Mouse (Mus musculus) stomach, embryonic 16.5 days (tissue): ENCODE data around the gene Zswim2. TPM values are rescaled to one million over a fixed set of nuclear protein-coding genes. Genes with fewer than 3 reads are reported as not detected.
"Not testable (repeated sequence)": the region's sequence is repeated elsewhere in the genome, so short reads cannot be mapped to it uniquely, and the experiment has no call there.

Experiments
- ATAC-seq: fragments of 200-750 bp; cut with Nextera tagmentation; 2 replicates; pipeline ENCODE4 v1.8.0; 2017; ENCODE audit warnings: moderate number of reproducible peaks, moderate TSS enrichment; ENCODE audit not compliant: insufficient read depth, low FRiP score
- H3K27ac ChIP-seq: fragments of 300-500 bp; sonication (generic); 2 replicates; pipeline ENCODE4 v1.5.1; 2014; ENCODE audit warnings: low read length
- H3K27me3 ChIP-seq: fragments of 300-500 bp; sonication (generic); 2 replicates; pipeline ENCODE4 v1.6.1; 2014; ENCODE audit warnings: low read length, control low read depth, mixed read lengths; ENCODE audit not compliant: control insufficient read depth, insufficient read depth
- H3K36me3 ChIP-seq: fragments of 300-500 bp; sonication (generic); 2 replicates; pipeline ENCODE4 v1.6.1; 2014; ENCODE audit warnings: low read length; ENCODE audit not compliant: control insufficient read depth, insufficient read depth
- H3K4me1 ChIP-seq: fragments of 300-500 bp; sonication (generic); 2 replicates; pipeline ENCODE4 v1.6.1; 2014; ENCODE audit warnings: low read length, control low read depth, mixed read lengths; ENCODE audit not compliant: control insufficient read depth, insufficient read depth
- H3K4me2 ChIP-seq: fragments of 300-500 bp; sonication (generic); 2 replicates; pipeline ENCODE4 v1.6.1; 2014; ENCODE audit warnings: low read depth, low read length, mixed read lengths
- H3K4me3 ChIP-seq: fragments of 300-500 bp; sonication (generic); replicated peaks from 2 replicates; pipeline ENCODE4 v1.5.1; 2014; ENCODE audit warnings: mild to moderate bottlenecking, low read length
- H3K9ac ChIP-seq: fragments of 300-500 bp; sonication (generic); 2 replicates; pipeline ENCODE4 v1.6.1; 2014; ENCODE audit warnings: low read length
- H3K9me3 ChIP-seq: fragments of 300-500 bp; sonication (generic); replicated peaks from 2 replicates; pipeline ENCODE4 v1.6.1; 2016; ENCODE audit warnings: low read length, control low read depth; ENCODE audit not compliant: control insufficient read depth
- WGBS: fragments of 180-500 bp; shearing (Covaris S2); extraction: QIAGEN DNeasy Blood & Tissue Kit; methylation state at CpG from one replicate; pipeline ENCODE4 v1.1.7; 2014; 5-methylcytosine and 5-hydroxymethylcytosine counted together
- polyA plus RNA-seq: library from polyadenylated mRNA; unstranded; fragments of >200 nt; fragmentation: Nextera tagmentation; extraction: Ambion mirVana; gene quantifications from 2 replicates; pipeline ENCODE4 v1.2.1, GENCODE M21; 2015

Zswim2 gene
- polyA plus RNA-seq: not detected in 2 replicates

DNA sequence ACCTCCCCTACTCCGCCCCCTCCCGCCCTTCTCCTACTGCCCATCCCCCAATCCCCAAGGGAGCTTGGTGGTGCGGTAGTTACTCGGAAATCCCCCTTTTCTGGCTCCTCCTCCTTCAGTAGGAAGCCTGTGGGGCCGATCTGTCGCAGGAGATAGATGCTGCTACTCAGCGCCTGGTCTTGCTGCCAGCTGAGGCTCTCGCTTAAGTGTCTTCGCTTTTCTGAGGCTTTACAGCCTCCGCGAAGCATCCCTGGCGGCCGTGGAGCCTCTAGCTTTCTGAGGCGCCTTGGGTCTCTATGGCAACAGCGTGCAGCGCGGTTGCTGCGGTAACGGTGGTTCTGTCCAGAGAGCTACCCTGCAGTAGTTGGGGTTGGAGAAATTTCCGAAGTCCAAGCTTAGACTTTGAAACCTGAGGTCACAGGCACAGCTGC is at the start of gene Zswim2:
TSS of gene Zswim2 (minus strand) at position 298 of the 431 bp plus-strand sequence.
- Histone ChIP-seq H3K36me3 (no peaks in the 10 kb centered on the region), H3K9me3 (no peaks in the 10 kb centered on the region), H3K4me1 (no peaks in the 10 kb centered on the region), H3K4me2 (peak within 1 kb of the TSS; percentile 40), H3K9ac (no peak within 1 kb of the TSS), H3K27me3 (no peaks in the 10 kb centered on the region), H3K27ac (no peak within 1 kb of the TSS), H3K4me3 (peak within 1 kb of the TSS; percentile 25)
- peak; percentile 64 for ATAC-seq
- WGBS: 2% methylated on average over 20 of the region's 20 CpGs

GRCm38 (mm10) chr2:83990253-83990652 is 49.2 kb upstream of the Zswim2 start, which contains the start of gene Gm13691:
Gm13691 (plus strand) TSS chr2:83990553.
- no CpG with 5 or more reads among the region's 6 CpGs for WGBS

DNA sequence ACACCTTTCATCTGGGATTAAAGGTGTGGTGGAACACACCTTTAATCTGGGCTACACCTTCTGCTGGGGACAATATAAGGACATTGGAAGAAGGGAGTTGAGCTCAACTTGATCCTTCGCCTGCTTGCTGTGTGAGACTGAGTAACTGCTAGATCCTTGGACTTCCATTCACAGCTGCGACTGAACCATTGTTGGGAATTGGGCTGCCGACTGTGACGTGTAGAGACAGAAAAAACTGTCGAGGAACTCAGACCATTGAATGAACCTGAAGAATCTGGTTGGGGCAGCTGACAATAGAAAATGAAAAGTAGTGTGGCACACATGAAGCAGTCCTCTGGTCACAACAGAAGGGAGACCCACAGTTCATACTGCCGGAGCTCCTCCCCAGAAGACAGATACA is 43.4 kb upstream of the Zswim2 start, which contains the start of gene Gm13697:
TSS of gene Gm13697 (plus strand) at position 301 of the 400 bp plus-strand sequence.
- H3K36me3 ChIP-seq, H3K27me3 ChIP-seq, H3K4me1 ChIP-seq, H3K9me3 ChIP-seq, H3K4me2 ChIP-seq, H3K27ac ChIP-seq, H3K9ac ChIP-seq, H3K4me3 ChIP-seq, ATAC-seq: not testable (repeated sequence)
- WGBS: no CpG with 5 or more reads among the region's 6 CpGs

More at GRCm38 (mm10) chr2:83990253-83990652, 49.2 kb upstream of the Zswim2 start, which contains the start of gene Gm13691:
- not testable (repeated sequence) for H3K4me1 ChIP-seq, H3K27ac ChIP-seq, H3K9me3 ChIP-seq, H3K4me2 ChIP-seq, H3K9ac ChIP-seq, ATAC-seq, H3K36me3 ChIP-seq, H3K4me3 ChIP-seq, H3K27me3 ChIP-seq

- H3K27ac ChIP-seq, ATAC-seq, H3K4me1 ChIP-seq, H3K27me3 ChIP-seq, H3K9ac ChIP-seq, H3K4me3 ChIP-seq, H3K9me3 ChIP-seq, H3K36me3 ChIP-seq, H3K4me2 ChIP-seq: not testable (repeated sequence)
- WGBS: no CpG with 5 or more reads among the region's 6 CpGs
These were observed 37.6 kb upstream of the Zswim2 start, which contains the start of gene Gm13694 for GRCm38 (mm10) chr2:83978633-83979032. Gm13694 (plus strand) TSS chr2:83978933.

DNA sequence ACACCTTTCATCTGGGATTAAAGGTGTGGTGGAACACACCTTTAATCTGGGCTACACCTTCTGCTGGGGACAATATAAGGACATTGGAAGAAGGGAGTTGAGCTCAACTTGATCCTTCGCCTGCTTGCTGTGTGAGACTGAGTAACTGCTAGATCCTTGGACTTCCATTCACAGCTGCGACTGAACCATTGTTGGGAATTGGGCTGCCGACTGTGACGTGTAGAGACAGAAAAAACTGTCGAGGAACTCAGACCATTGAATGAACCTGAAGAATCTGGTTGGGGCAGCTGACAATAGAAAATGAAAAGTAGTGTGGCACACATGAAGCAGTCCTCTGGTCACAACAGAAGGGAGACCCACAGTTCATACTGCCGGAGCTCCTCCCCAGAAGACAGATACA is 31.8 kb upstream of the Zswim2 start, which contains the start of gene Gm13696:
TSS of gene Gm13696 (plus strand) at position 301 of the 400 bp plus-strand sequence.
- H3K4me3 ChIP-seq, H3K27ac ChIP-seq, H3K9ac ChIP-seq, H3K4me1 ChIP-seq, H3K27me3 ChIP-seq, ATAC-seq, H3K9me3 ChIP-seq, H3K4me2 ChIP-seq, H3K36me3 ChIP-seq: not testable (repeated sequence)
- WGBS: no CpG with 5 or more reads among the region's 6 CpGs

GRCm38 (mm10) chr2:83967013-83967412 is 26.0 kb upstream of the Zswim2 start, which contains the start of gene Gm13695:
Gm13695 (plus strand) TSS chr2:83967313.
- H3K36me3 ChIP-seq, ATAC-seq: not testable (repeated sequence)
- no CpG with 5 or more reads among the region's 6 CpGs for WGBS

GRCm38 (mm10) chr2:83961203-83961602 is 20.2 kb upstream of the Zswim2 start, which contains the start of gene Gm13693:
Gm13693 (plus strand) TSS chr2:83961503.
- H3K4me2 ChIP-seq, H3K4me1 ChIP-seq, H3K4me3 ChIP-seq, ATAC-seq, H3K9me3 ChIP-seq, H3K9ac ChIP-seq, H3K36me3 ChIP-seq, H3K27me3 ChIP-seq, H3K27ac ChIP-seq: not testable (repeated sequence)
- WGBS: no CpG with 5 or more reads among the region's 6 CpGs

More at GRCm38 (mm10) chr2:83967013-83967412, 26.0 kb upstream of the Zswim2 start, which contains the start of gene Gm13695:
- not testable (repeated sequence) for H3K9ac ChIP-seq, H3K4me2 ChIP-seq, H3K9me3 ChIP-seq, H3K4me3 ChIP-seq, H3K4me1 ChIP-seq, H3K27ac ChIP-seq, H3K27me3 ChIP-seq

- not testable (repeated sequence) for H3K27ac ChIP-seq, H3K36me3 ChIP-seq, H3K9me3 ChIP-seq, H3K4me2 ChIP-seq, H3K27me3 ChIP-seq, H3K4me3 ChIP-seq, ATAC-seq, H3K9ac ChIP-seq, H3K4me1 ChIP-seq
- WGBS: no CpG with 5 or more reads among the region's 6 CpGs
These were observed 14.4 kb upstream of the Zswim2 start, which contains the start of gene Gm13698 for GRCm38 (mm10) chr2:83955393-83955792. Gm13698 (plus strand) TSS chr2:83955693.

GRCm38 (mm10) chr2:83941792-83942191 is 764 bp upstream of the Zswim2 start:
- Histone ChIP-seq H3K27ac (no peak overlapping the region), H3K4me3 (no peak overlapping the region), H3K36me3 (no peaks in the 10 kb centered on the region), H3K9me3 (no peaks in the 10 kb centered on the region), H3K27me3 (no peaks in the 10 kb centered on the region), H3K4me2 (no peak overlapping the region), H3K9ac (no peak overlapping the region), H3K4me1 (no peaks in the 10 kb centered on the region)
- ATAC-seq: no peak
- WGBS: 55% methylated on average over 4 of the region's 4 CpGs
